Mouse (Mus musculus) spleen, adult 2 months (tissue): ENCODE data around the gene Rnf5.

Experiments used
- CTCF ChIP-seq: fragments of 200-500 bp; IDR thresholded peaks from 2 replicates; pipeline ENCODE4 v1.5.1; 2011; ENCODE audit warnings: mild to moderate bottlenecking, inconsistent platforms; ENCODE audit not compliant: insufficient read depth, insufficient read length, insufficient replicate concordance; ENCODE audit errors: extremely low read depth
- POLR2A ChIP-seq: fragments of 200-500 bp; IDR thresholded peaks from 2 replicates; pipeline ENCODE4 v1.6.1; 2011; ENCODE audit warnings: low read depth, low read length, inconsistent platforms

DNA sequence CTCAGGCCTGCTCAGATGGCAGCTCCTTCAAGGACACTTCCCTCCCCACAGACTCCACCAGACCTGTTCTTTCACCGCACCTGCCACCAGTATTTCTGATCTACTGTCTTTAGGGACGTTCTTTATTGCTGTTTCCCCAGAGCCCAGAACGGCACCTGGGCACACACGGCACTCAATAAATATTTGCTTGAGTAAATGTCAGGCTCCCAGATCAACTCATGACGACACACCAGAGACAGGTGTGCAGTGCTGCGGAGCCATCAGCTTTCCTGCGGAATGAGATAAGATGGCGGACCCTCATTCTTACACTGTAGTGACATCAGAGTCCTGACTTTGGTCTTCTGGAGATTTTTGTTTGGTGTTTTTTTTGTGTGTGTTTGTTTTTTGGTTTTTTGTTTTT is 17.5 kb upstream of the Rnf5 start:
- TF ChIP-seq CTCF (no peak), POLR2A (no peak)
